Mouse (Mus musculus): ENCODE results near the gene Zfp185. TPM values are rescaled to one million over a fixed set of nuclear protein-coding genes. Genes with fewer than 3 reads are reported as not detected.

Zfp185 gene
- 0.34 TPM in 1 of 2 replicates, not detected in the other for total RNA-seq (2017)

GRCm38 (mm10) chrX:72986841-72987519 lies at the start of gene Zfp185:
Zfp185 (plus strand) TSS chrX:72987339.
- peak; percentile 62 for ATAC-seq (replicated peaks; ENCODE audit: low read depth, poor library complexity, severe bottlenecking)

- no peak for ATAC-seq (replicated peaks; ENCODE audit: low read depth, poor library complexity, severe bottlenecking)
Measured at GRCm38 (mm10) chrX:72953464-72953863, 33.7 kb upstream of the Zfp185 start.

GRCm38 (mm10) chrX:72956486-72956885 lies 30.7 kb upstream of the Zfp185 start:
- ATAC-seq (replicated peaks; ENCODE audit: low read depth, poor library complexity, severe bottlenecking), result no peak

DNA sequence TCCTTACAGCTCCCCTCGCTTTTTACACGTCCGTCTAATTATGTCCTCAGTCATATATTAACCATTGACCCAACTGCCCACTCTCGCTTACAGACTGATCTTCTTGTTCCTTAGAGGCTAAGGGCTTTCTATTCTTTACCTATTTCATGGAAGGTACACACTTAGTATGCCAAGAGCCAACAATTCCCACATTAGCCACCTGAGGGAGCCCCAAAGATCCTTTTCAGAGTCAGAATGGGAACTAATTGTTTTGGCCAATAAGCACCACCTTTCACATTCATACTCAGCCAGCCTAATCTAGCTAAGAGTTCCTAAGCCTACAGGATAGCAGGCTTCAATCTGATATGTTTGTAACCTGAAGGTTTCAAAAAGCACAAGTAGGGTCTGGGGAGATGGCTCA lies 26.7 kb upstream of the Zfp185 start:
- 0 out of 2 replicates have a peak, but pooled peaks have one; percentile 58 for ATAC-seq (replicated peaks; ENCODE audit: low read depth, poor library complexity, severe bottlenecking)

- no peak for ATAC-seq (replicated peaks; ENCODE audit: low read depth, poor library complexity, severe bottlenecking)
Measured at GRCm38 (mm10) chrX:72961511-72961910, 25.6 kb upstream of the Zfp185 start.

- no peak for ATAC-seq (replicated peaks; ENCODE audit: low read depth, poor library complexity, severe bottlenecking)
Measured at GRCm38 (mm10) chrX:72962743-72963142, 24.4 kb upstream of the Zfp185 start.

- no peak for ATAC-seq (replicated peaks; ENCODE audit: low read depth, poor library complexity, severe bottlenecking)
Measured at GRCm38 (mm10) chrX:72982831-72983230, 4.3 kb upstream of the Zfp185 start.

- ATAC-seq (replicated peaks; ENCODE audit: low read depth, poor library complexity, severe bottlenecking), result peak; percentile 40
Measured at GRCm38 (mm10) chrX:72985607-72986006, 1.5 kb upstream of the Zfp185 start.

DNA sequence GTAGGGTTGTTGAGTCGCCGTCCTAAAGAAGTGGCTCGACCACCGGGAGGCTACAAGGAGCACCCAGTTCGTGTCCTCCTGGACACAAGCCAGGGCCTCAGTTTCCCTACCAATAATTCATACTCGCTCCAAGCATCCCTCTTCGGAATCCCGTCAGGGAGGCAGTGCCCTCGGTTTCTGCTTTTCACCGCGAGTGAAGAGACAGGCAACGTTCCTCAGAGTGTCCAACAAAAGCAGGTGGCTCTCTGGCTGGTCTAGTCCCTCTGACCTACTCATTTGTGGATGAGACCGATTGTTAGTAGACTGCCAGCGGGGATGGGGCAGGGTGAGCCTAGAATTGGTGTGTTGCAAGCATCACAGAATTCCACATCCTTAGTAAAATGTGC lies 374 bp downstream of the Zfp185 start:
- no peak for ATAC-seq (replicated peaks; ENCODE audit: low read depth, poor library complexity, severe bottlenecking)

GRCm38 (mm10) chrX:72988431-72988830 lies 1.3 kb downstream of the Zfp185 start:
- no peak for ATAC-seq (replicated peaks; ENCODE audit: low read depth, poor library complexity, severe bottlenecking)

DNA sequence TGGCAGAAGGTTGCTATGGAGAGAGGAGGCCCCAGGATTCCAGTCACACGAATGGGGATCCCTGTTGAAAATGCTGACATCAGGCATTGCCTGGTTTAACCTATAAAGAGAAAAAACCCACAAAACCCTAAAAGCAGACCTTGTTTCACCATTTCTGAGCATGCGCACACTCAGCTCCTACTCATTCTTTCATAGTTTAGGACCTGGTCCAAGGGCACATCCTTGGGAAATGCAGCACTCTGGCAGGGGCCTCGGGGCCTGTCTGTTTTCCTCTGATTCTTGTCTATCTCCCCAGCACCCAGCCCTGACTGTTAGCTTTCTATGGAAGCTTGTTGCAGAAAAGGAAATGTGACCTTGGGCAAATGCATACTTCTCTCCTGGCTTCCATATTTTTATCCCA lies 3.4 kb downstream of the Zfp185 start:
- ATAC-seq (replicated peaks; ENCODE audit: low read depth, poor library complexity, severe bottlenecking), result no peak

DNA sequence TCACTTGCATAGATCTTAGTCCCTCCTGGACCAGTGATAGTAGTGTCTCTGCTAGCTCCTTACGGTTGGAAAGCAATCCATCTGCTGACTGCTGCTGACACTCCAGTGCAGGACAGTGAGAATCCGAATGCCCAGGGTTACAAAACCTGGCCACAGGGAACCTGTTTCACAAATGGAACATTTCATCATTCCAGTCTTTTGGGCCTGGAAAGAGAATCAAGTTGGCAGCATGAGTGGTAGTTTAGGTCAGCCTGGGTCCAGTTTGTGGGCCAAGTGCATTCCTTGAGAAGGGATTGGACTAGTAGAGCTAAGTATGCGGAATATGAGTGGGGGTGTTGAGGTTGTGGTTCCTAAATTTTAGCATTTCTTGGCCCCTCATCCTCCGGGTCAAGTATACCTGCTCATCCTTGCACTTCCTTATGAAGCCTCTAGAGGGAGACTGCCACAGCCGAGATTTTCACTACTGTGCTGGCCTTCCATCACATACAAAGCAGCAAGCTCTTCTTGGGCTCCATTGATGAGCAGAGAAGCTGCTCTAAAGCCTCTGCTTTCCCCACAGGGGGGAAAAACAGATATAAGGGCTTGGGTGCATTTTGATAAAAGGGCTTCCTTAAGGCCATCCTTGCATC lies 5.3 kb downstream of the Zfp185 start:
- ATAC-seq (replicated peaks; ENCODE audit: low read depth, poor library complexity, severe bottlenecking), result 0 out of 2 replicates have a peak, but pooled peaks have one; percentile 52

DNA sequence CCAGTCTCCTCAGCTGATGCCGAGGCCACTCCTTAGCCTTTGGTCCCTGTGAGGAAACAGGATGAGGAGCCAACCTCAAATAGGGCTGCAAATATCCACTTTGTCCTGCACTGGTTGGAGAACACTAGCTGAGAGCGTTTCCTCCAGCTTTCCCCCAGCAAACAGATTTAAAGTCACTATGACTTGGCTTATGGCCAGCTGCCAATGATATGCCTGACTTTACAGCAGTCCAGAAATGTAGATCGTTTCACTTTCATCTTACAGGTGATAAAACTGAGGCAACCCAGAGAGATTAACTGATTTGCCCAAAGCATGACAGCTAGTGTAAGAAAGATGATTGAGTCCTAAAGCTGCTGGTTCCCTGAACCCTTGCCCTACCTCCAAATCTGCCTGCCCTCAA lies 8.4 kb downstream of the Zfp185 start:
- ATAC-seq (replicated peaks; ENCODE audit: low read depth, poor library complexity, severe bottlenecking), result no peak

GRCm38 (mm10) chrX:73003110-73003509 lies 16.0 kb downstream of the Zfp185 start:
- ATAC-seq (replicated peaks; ENCODE audit: low read depth, poor library complexity, severe bottlenecking), result no peak

GRCm38 (mm10) chrX:73005678-73006077 lies 18.5 kb downstream of the Zfp185 start:
- no peak for ATAC-seq (replicated peaks; ENCODE audit: low read depth, poor library complexity, severe bottlenecking)

DNA sequence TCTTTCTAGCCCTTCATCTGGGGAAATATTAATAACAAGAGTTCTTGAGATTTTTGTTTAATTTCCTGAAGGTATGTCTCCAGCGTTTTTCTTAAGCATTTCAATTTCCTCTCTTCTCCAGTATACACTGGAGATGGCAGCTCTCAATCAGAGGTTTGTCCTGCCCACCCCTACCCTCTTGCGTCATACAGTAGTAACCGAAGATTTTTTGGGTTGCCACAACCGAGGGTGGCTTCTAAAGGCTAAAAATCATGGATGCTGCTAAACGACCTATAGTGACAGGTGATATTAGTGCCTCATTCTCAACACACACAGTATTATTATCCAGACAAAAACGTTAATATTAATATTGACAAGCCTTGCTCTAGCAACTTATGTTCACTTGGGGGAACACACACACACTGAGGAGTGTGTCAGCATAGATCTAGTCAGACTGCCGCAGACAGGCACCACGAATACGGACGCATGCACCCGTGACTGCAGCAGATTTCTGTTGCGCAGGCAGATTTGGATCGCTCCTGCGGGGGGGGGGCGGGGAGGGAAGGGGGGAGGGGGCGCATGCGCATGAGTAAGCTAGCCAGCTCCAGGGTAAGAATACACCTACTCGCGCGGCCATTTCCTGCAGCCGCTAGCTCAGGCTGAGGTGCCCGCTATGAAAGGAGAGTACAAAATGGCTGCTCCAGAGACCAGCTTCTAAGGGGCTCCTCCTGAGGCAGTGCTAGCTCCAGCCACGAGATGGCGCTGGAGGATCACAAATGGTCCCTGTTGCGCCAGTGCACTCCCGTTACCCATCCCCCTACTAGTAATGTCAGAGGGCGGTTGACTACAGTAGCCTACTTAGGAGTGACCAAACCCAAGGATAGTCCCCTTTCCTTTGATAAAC lies 20.7 kb downstream of the Zfp185 start:
- ATAC-seq (replicated peaks; ENCODE audit: low read depth, poor library complexity, severe bottlenecking), result peak; percentile 97

- no peak for ATAC-seq (replicated peaks; ENCODE audit: low read depth, poor library complexity, severe bottlenecking)
Measured at GRCm38 (mm10) chrX:73012846-73013245, 25.7 kb downstream of the Zfp185 start.

DNA sequence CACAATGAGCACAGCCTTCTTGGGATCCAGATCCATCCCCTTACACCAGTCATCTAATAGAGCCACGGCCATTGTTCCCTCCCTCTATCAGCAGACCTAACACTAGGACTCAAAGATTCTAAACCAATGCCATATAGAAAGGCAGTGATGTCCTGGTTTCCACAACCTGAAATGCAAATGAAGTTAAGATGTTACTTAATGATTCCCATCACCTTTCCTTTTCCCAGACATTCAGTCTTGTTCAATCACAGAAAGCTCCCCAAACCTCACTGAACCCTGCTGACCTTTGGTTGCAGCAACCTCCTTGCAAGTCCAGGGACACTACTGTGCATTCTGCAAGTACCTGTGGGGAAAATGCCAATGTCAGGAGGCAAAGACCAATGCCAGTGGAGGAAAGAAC lies 49.9 kb downstream of the Zfp185 start, which contains the start of gene Pnma5:
Pnma5 (minus strand) TSS at position 101 of the 400 bp plus-strand sequence.
- ATAC-seq (replicated peaks; ENCODE audit: low read depth, poor library complexity, severe bottlenecking), result no peak

- no peak for ATAC-seq (replicated peaks; ENCODE audit: low read depth, poor library complexity, severe bottlenecking)
Measured at GRCm38 (mm10) chrX:73038831-73039230, 51.7 kb downstream of the Zfp185 start.

GRCm38 (mm10) chrX:73039666-73040065 lies 52.5 kb downstream of the Zfp185 start:
- ATAC-seq (replicated peaks; ENCODE audit: low read depth, poor library complexity, severe bottlenecking), result no peak
